Mouse (Mus musculus) kidney, postnatal 0 days (tissue): ENCODE results near the gene Grap. TPM values are rescaled to one million over a fixed set of nuclear protein-coding genes. Genes with fewer than 3 reads are reported as not detected.
A peak's percentile ranks its signal among the peaks of the same experiment; 100 is the strongest.

ENCODE experiments used
- ATAC-seq: fragments of 200-750 bp; cut with Nextera tagmentation; replicated peaks from 2 replicates; pipeline ENCODE4 v1.8.0; 2017; ENCODE audit warnings: low read depth, moderate number of reproducible peaks, moderate TSS enrichment, moderate library complexity; ENCODE audit not compliant: low FRiP score
- DNase-seq: peaks from one replicate; pipeline ENCODE4 v3.0.0-alpha.2; 2016; ENCODE audit warnings: low spot score
- H3K27ac ChIP-seq: fragments of 300-500 bp; sonication (generic); 2 replicates; pipeline ENCODE4 v1.5.1; 2014; ENCODE audit warnings: mild to moderate bottlenecking
- H3K27me3 ChIP-seq: fragments of 300-500 bp; sonication (generic); 2 replicates; pipeline ENCODE4 v1.6.1; 2014; ENCODE audit warnings: low read length, mixed read lengths; ENCODE audit not compliant: insufficient read depth
- H3K36me3 ChIP-seq: fragments of 300-500 bp; sonication (generic); 2 replicates; pipeline ENCODE4 v1.6.1; 2014; ENCODE audit warnings: low read length, mixed read lengths; ENCODE audit not compliant: insufficient read depth
- H3K4me1 ChIP-seq: fragments of 300-500 bp; sonication (generic); replicated peaks from 2 replicates; pipeline ENCODE4 v1.6.1; 2014; ENCODE audit warnings: antibody characterized with exemption, low read length, mixed read lengths; ENCODE audit not compliant: insufficient read depth
- H3K4me2 ChIP-seq: fragments of 300-500 bp; sonication (generic); 2 replicates; pipeline ENCODE4 v1.6.1; 2014; ENCODE audit warnings: mild to moderate bottlenecking, low read length, moderate library complexity, mixed read lengths
- H3K4me3 ChIP-seq: fragments of 300-500 bp; sonication (generic); replicated peaks from 2 replicates; pipeline ENCODE4 v1.5.1; 2014; ENCODE audit warnings: low read depth, low read length
- H3K9ac ChIP-seq: fragments of 300-500 bp; sonication (generic); 2 replicates; pipeline ENCODE4 v1.6.1; 2014; ENCODE audit warnings: low read depth, low read length
- H3K9me3 ChIP-seq: fragments of 300-500 bp; sonication (generic); replicated peaks from 2 replicates; pipeline ENCODE4 v1.6.1; 2016; ENCODE audit warnings: low read length, inconsistent platforms, mixed read lengths
- CTCF ChIP-seq: IDR thresholded peaks from 2 replicates; pipeline ENCODE4 v1.5.1; 2016; ENCODE audit warnings: antibody characterized with exemption, low read depth, mild to moderate bottlenecking, moderate library complexity
- WGBS: fragments of 180-500 bp; shearing (Covaris S2); extraction: QIAGEN DNeasy Blood & Tissue Kit; methylation state at CpG from one replicate; pipeline ENCODE4 v1.1.7; 2014; 5-methylcytosine and 5-hydroxymethylcytosine counted together
- polyA plus RNA-seq: library from polyadenylated mRNA; unstranded; fragments of >200 nt; fragmentation: Nextera tagmentation; extraction: Ambion mirVana; gene quantifications from 2 replicates; pipeline ENCODE4 v1.2.1, GENCODE M21; 2015

Grap gene
- polyA plus RNA-seq, 1 experiment from 2014 or later = 8.2 TPM

DNA sequence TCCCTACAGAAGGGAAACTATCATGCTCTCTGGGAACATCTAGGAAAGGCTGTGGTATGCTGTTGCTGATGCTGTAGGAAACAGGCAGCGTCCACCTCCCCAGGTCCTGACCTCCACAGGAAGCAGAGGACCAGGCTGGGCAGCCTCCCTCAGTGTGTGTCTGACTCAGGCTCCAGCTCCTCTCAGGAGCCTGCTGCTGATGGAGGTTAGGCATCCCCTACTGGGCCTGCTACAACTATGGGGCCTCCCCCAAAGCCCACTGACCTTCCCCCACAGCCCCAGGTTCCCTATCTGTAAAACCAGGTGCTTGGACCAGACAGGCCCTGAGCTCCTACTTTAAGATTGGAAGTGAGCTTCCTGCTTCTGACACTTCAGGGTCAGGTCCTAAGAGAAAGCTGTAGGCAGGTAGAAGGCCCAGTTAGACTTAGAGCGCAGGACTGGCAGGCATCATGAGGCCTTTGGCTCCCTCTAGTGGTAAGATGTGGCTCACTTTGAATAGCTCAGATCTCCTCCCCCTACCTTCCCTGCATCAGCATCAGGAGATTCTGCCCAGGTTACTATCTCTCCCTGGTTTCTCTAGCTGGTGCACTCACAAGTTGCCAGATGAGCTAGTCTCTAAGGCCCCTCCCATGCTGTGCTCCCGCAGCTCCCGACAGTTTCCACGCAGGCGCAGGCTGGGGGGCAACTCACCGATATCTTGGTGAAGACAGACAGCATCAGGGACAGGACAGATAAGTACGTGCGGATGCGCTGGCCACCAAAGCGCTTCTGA is 61.5 kb downstream of the Grap start:
- H3K27me3 ChIP-seq = no peaks in the 10 kb centered on the region
- no peaks in the 10 kb centered on the region for H3K36me3 ChIP-seq
- ATAC-seq (peak; percentile 63), DNase-seq (peak; percentile 94)
- H3K4me1 ChIP-seq = no peaks in the 10 kb centered on the region
- no peak overlapping the region for H3K9ac ChIP-seq
- H3K4me3 ChIP-seq = no peak overlapping the region
- H3K9me3 ChIP-seq = no peaks in the 10 kb centered on the region
- H3K27ac ChIP-seq = no peak overlapping the region
- H3K4me2 ChIP-seq = no peak overlapping the region
- TF ChIP-seq CTCF = peak; percentile 96
- 47% methylated on average over 11 of the region's 11 CpGs for WGBS

DNA sequence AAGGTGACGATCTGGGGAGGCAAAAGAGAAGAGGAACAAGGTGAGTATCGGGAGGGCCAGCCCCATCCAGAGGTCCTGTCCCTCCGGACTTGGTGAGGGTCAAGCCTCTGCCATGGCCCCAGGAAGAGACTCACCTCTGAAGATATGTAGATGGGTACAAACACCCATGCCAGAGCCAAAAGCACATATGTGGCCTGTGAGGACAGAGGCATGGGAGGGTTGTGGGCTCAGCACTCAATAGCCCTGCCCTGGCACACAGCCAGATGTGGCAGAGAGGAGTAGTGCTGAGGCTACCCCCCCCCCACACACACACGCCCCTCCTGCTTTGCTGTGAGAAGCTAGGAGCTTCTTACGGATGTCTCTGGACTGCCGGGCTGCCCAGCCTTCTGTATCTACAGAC is 62.1 kb downstream of the Grap start:
- Histone ChIP-seq H3K27me3 (no peaks in the 10 kb centered on the region), H3K9me3 (no peaks in the 10 kb centered on the region), H3K27ac (no peak overlapping the region), H3K9ac (no peak overlapping the region), H3K4me1 (no peaks in the 10 kb centered on the region), H3K4me3 (no peak overlapping the region), H3K36me3 (no peaks in the 10 kb centered on the region), H3K4me2 (no peak overlapping the region)
- 63% methylated on average over 6 of the region's 6 CpGs for WGBS
- peak; percentile 26 for ATAC-seq
- no peak for TF ChIP-seq CTCF
- DNase-seq = no peak

DNA sequence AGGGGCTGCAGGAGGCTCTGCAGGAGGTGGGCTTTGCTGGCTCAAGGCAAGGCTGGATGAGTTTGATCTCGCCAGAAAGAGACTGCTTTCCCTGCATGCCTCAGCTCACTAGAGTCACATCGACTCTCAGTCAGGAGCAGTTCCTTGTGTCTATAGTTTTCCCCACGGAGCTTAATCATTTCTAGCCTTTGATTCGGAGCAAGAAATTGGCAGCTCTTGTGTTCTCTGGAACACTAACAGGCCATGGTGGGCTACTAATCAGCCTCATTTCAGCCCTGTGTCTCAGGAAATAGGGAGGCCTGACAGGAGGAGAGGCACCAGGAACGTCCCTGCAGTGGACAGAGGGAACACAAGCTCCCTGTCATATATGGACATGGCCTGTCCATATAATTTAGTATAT is 64.9 kb downstream of the Grap start:
- no peak overlapping the region for H3K4me3 ChIP-seq

DNA sequence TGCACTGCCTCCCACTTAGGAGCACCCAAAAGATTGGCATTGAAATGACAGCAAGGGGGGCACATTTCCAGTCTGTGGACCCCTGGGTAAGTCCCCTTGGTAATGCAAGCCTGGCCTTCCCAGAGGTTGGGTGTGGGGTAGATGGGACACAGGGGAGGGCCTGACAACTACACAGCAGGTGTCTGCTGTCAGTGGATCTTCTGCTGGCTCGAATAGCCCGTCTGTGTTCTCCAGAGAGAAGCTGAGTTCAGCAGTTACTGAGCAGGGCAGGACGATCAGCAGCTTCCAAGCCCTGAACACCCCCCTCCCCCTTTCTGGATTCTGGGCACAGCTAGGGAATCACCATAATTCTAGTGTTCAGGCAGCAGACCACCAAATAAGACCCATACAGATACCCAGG is 66.3 kb downstream of the Grap start:
- 20% methylated on average over 3 of the region's 3 CpGs for WGBS
- ATAC-seq (no peak), DNase-seq (no peak)
- Histone ChIP-seq H3K4me1 (no peaks in the 10 kb centered on the region), H3K27me3 (no peaks in the 10 kb centered on the region), H3K36me3 (no peaks in the 10 kb centered on the region), H3K4me2 (no peak overlapping the region), H3K9me3 (no peaks in the 10 kb centered on the region), H3K4me3 (no peak overlapping the region), H3K27ac (no peak overlapping the region), H3K9ac (no peak overlapping the region)
- no peak for TF ChIP-seq CTCF

More for the DNA sequence above, 64.9 kb downstream of the Grap start:
- no peak for TF ChIP-seq CTCF
- Histone ChIP-seq H3K27me3 (no peaks in the 10 kb centered on the region), H3K9me3 (no peaks in the 10 kb centered on the region), H3K9ac (no peak overlapping the region), H3K36me3 (no peaks in the 10 kb centered on the region), H3K4me1 (no peaks in the 10 kb centered on the region), H3K4me2 (no peak overlapping the region), H3K27ac (no peak overlapping the region)
- 63% methylated on average over 5 of the region's 5 CpGs for WGBS
- DNase-seq (no peak), ATAC-seq (no peak)

DNA sequence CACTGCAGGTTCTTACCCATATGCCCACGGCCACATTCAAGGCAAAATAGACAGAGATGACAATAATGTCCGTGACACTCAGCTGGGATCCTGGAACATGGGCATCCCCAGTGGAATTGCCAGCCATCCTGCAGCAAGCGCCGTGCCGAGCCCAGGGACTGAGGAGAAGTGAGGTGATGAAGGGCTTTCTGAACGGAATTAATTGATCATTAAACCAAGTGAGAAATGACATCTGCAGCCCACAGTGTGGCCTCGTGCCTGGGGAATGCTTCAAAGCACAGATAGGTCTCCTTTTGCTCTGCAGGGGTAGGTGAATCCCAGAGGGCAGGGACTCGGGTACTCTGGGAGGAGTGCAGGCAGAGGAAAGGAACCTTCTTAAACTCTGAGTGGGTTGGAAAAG is 66.8 kb downstream of the Grap start:
- 67% methylated on average over 8 of the region's 8 CpGs for WGBS
- no peak for DNase-seq

DNA sequence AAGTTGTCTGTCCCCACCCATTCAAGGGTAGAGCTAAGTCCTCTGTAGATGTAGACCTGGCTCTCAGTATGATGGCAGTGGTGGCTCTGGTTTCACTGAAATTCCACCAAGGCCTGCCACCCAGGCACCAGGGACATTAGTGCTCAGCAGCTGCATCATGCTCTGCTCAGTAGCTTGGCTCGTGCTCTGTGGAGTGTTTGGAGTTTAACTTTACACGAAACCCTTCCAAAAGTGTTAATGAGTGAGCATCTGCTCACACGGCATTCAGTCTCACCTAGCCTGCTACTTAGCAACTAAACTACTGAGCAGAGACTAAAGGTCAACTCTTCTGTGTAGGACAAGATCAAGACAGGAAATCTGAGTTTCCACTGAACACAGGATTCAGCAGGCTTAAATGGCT is 67.6 kb downstream of the Grap start, which contains the start of gene Slc5a10:
Gene Slc5a10 (minus strand): TSS at position 191 of the 400 bp plus-strand sequence.
- no peaks in the 10 kb centered on the region for H3K9me3 ChIP-seq
- H3K27ac ChIP-seq = 0 out of 2 replicates have a peak within 1 kb of the TSS, but pooled peaks have one; percentile 15
- H3K27me3 ChIP-seq = no peaks in the 10 kb centered on the region
- no peak within 1 kb of the TSS for H3K4me2 ChIP-seq
- H3K36me3 ChIP-seq = no peaks in the 10 kb centered on the region
- no peak within 1 kb of the TSS for H3K9ac ChIP-seq
- no peak for DNase-seq
- no peaks in the 10 kb centered on the region for H3K4me1 ChIP-seq
- TF ChIP-seq CTCF = no peak
- 50% methylated on average over 3 of the region's 3 CpGs for WGBS
- H3K4me3 ChIP-seq = no peak within 1 kb of the TSS
- peak; percentile 47 for ATAC-seq

More for the DNA sequence above, 66.8 kb downstream of the Grap start:
- no peak for ATAC-seq
- Histone ChIP-seq H3K27me3 (no peaks in the 10 kb centered on the region), H3K9me3 (no peaks in the 10 kb centered on the region), H3K4me3 (no peak overlapping the region), H3K36me3 (no peaks in the 10 kb centered on the region), H3K4me2 (no peak overlapping the region), H3K27ac (0 out of 2 replicates have a peak overlapping the region, but pooled peaks have one; percentile 15), H3K9ac (no peak overlapping the region), H3K4me1 (no peaks in the 10 kb centered on the region)
- no peak for TF ChIP-seq CTCF
